Mouse (Mus musculus): Measurements from ENCODE around the gene Crip1.
"Not testable (repeated sequence)": the region's sequence is repeated elsewhere in the genome, so short reads cannot be mapped to it uniquely, and the experiment has no call there.

Gene Crip1

GRCm38 (mm10) chr12:113185442-113186291 is 39.6 kb downstream of the Crip1 start, which contains the start of gene Tmem121:
Tmem121 (plus strand) TSS chr12:113185930.
- DNase-seq (ENCODE audit: low spot score): no peak

GRCm38 (mm10) chr12:113186326-113187010 is 40.4 kb downstream of the Crip1 start:
- DNase-seq (ENCODE audit: low spot score): no peak

GRCm38 (mm10) chr12:113187011-113187375 is 40.9 kb downstream of the Crip1 start:
- no peak for DNase-seq (ENCODE audit: low spot score)

GRCm38 (mm10) chr12:113187584-113188295 is 41.6 kb downstream of the Crip1 start:
- DNase-seq (ENCODE audit: low spot score): peak; percentile 72

GRCm38 (mm10) chr12:113188349-113189055 is 42.4 kb downstream of the Crip1 start:
- no peak for DNase-seq (ENCODE audit: low spot score)

- DNase-seq (ENCODE audit: low spot score): no peak
Measured at GRCm38 (mm10) chr12:113193423-113193822, 47.3 kb downstream of the Crip1 start.

- not testable (repeated sequence) for DNase-seq (ENCODE audit: low spot score)
Measured at GRCm38 (mm10) chr12:113199132-113199531, 53.0 kb downstream of the Crip1 start.

- DNase-seq (ENCODE audit: low spot score): no peak
Measured at GRCm38 (mm10) chr12:113201301-113201700, 55.2 kb downstream of the Crip1 start.

- no peak for DNase-seq (ENCODE audit: low spot score)
Measured at GRCm38 (mm10) chr12:113202008-113202407, 55.9 kb downstream of the Crip1 start.

All from lung, postnatal 25 days (tissue).